Mouse (Mus musculus) hematopoietic multipotent progenitor cell, adult 10-12 weeks (in vitro differentiated cells): ENCODE measurements around the gene Icmt. TPM values are rescaled to one million over a fixed set of nuclear protein-coding genes. Genes with fewer than 3 reads are reported as not detected.

Experiments
- polyA plus RNA-seq: library from polyadenylated mRNA; stranded (reverse); fragments of >175 nt; gene quantifications from 2 replicates; pipeline ENCODE4 v1.2.3, GENCODE M21; 2012; ENCODE audit warnings: low replicate concordance

The Icmt gene
- polyA plus RNA-seq, result 20.9 and 25.6 TPM in 2 replicates

DNA sequence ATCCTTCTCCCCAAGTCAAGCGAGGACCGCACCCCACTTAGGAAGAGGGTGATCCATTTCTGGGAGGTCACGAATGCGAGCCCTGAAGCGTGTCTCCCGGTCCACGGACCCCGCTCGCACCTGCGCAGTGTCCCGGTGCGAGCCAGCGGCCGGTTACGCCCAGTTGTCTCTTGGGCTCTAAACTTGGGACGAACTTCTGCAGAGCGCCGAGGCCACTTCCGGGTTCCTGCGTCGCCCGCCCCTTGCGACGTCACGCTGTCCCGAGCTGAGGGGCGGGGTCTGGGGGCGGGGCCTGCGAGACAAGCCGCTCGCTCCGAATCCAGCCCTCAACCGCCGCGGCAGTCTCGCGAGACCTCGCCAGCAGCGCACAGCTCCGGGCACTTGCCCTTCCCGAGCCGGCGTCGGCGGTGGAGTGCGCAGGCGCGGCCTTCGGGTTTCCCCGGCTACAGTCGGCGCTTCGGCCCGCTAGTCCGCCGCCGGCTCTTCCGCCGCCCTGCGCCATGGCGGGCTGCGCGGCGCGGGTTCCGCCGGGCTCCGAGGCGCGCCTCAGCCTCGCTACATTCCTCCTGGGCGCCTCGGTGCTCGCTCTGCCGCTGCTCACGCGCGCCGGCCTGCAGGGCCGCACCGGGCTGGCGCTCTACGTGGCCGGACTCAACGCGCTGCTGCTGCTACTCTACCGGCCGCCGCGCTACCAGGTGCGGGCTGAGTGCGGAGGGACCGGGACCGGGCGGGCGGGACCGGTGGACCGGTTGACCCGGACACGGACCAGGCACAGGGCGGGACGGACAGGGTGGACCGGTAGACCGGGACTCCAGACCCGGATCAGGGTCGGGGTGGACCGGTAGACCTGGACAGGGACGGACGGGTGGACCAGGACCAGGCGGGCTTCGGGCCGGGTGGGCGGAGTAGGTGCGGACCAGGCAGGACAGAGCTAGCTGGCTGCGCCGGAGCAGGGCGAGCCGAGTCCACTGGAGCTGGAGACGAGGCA is at the start of gene Icmt:
TSS of gene Icmt (plus strand) at position 354 of the 988 bp plus-strand sequence.

DNA sequence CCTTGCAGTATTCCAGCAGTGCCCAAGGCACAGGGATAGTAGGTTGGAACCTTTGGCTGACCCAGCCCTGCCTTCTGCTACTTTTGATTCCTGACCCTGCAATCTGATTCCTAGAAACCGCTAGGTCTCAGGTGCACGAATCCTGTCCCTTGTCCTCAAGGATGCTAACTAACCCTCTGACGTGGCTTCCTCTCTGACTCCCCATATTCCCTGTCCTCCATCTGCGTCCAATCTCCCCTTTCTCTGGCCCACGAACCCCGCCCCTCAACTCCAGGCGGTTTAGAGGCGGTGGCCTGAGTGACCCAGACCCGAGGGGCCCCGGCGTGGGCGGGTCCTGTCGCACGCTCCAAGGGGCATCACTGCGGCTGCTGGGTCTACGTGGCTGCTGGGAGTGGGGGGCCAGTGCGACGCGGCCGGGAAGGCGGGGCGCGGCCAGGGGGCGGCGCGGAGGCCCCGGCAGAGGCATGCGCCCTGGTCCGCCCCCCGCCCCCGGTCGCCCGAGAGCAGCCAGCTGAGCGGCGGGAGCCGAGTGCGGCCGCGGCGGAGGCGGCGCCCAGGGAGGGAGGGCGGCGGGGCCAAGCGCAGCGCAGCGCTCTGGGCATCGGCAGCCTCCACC is 23.3 kb upstream of the Icmt start, which contains the start of gene Gpr153:
TSS of gene Gpr153 (plus strand) at position 612 of the 616 bp plus-strand sequence.

DNA sequence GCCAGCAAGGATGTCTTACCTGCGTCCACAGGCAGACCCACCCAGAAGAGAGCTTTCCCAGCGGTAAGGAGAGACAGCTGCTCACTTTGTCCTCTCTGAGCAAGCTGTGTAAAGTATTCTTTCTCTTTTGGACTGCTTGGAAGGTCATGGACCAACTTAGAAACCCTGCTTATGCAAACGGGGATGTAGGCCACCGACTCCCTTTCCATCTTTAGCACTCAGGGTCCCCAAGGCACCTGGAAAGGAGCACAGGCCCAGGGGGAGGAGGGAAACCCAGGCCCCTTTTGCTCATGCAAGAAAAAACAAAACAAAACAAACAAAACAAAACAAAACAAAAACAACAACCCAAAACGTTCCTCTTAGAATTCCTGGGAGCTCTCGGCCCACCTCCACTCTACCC is 5.5 kb upstream of the Icmt start, which contains the start of gene Hes3:
TSS of gene Hes3 (minus strand) at position 101 of the 400 bp plus-strand sequence.

DNA sequence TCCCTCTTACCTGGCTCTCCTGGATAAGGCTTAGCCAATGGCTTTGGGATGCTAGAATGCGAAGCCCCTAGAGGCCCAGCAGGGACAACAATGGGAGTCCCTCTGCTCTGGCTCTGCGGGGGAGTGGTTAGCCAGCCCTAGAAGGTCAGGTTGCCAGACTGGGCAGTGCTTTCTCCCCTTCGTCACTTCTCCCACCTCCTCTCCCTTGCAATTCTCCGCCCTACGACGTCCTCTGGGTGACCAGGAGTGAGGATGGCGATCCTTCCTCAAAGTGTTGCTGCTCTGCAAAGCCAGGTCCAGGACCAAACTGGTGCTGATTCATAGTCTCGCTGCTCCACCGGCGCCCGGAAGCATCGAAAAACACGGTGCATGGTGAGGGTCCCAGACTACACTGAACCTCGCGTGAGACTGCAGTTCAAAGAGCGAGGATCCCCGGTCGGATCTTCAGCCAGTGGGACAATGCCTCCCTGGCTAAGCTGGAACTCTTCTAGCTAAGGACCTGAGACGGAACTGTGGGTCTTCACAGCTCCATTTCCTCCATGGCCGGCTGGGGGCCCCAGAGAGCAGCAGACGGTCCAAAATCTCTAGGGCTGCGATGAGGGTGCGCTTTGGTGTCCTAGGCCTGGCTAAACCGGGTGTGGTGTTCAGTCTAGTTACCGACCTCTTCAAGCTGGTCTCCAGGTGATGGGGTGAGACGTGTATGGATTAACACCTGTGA is 21.6 kb downstream of the Icmt start, which contains the start of gene Rnf207:
TSS of gene Rnf207 (minus strand) at position 477 of the 718 bp plus-strand sequence.

DNA sequence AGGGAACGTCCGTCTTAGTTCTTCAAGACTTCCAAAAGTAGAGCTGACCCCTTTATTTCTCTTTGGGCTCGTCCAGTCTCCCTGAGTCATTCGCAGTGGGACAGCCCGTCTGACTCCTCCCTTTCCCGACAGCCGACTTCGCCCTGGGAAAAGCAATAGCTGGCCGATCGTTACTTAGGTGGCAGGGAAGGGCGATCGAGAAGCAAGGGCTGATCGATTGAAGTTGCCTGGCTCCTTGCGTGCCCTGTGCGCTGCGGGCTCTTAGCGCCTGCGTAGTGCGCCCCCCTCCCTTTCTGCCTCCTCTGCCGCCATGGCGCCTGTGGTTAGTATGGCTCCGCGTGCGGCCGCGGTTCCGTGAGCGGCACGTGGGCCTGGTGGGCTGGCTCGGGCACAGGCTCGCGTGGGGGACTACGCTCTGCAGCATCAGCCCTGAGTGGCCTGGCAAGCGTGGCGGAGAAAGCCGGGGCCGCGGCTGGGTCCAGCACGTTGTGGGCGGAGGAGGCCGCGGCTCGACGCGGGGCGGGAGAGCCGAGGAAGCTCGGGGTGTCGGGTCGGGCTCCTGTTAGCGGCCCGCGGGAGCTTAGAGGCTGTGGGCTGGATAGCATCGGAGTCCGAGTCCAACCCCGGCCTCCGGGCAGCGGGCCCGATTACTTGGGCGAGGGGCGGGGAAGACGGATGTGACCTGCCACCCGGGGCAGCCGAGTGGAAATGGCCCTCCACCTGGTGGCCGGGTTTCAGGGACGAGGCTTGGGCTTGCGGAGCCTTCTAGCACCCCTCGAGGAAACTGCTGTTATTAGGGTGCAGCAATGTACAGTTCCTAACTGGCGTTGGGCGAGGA is 28.8 kb downstream of the Icmt start, which contains the start of gene Rpl22:
TSS of gene Rpl22 (plus strand) at position 169 of the 838 bp plus-strand sequence.

DNA sequence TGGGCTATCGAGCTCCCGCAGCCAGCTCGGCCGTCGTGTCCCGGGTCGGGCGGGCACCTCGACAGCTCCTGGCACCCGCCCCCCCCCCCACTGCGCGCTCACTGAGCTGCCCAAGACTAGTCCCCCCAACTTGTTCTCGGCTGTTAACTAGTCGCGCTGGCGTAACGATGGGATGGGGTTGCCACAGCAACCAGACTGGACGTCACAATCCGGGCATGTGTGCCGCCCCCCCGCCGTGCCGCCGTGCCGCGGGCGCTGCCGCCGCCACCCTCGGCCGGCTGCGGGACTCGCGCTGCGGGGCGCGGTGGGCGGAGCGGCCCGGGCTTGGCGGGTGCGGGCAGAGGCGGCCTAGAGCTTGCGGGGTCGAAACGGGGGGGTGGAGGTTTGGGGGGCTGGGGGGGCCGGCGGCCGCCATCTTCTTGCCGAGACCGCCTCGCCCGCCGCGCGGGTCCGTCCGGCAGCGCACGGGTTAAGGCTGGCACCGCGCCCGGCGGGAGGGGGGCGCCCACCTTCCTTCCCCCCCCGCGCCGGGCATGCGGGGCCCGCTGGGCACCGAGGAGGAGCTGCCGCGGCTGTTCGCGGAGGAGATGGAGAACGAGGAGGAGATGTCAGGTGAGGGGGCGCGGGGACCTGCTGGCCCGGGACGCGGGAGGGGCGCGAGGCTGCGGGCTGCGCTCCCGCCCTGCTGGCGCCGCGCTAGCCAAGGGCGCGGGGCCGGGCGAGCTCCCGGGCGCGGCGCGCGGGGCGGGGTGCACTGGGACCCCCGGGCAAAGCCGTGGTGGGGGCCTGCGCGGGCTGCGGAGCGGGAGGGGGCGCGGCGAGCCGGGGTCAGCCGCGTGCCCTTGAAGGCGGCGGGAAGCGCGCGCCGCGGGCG is 41.6 kb downstream of the Icmt start, which contains the start of gene Chd5:
TSS of gene Chd5 (plus strand) at position 233 of the 874 bp plus-strand sequence.

Other genes starting within 250 kb of the Icmt start
- gene Plekhg5, start 224.7 kb upstream of the Icmt start, polyA plus RNA-seq, result 15.3 and 24.9 TPM in 2 replicates
- gene Tnfrsf25, start 181.3 kb upstream of the Icmt start, polyA plus RNA-seq, result 17.3 and 25.1 TPM in 2 replicates
- 6.3 and 22.6 TPM in 2 replicates for gene Espn, start 144.9 kb upstream of the Icmt start, polyA plus RNA-seq
- 0.07 TPM in 1 of 2 replicates, not detected in the other for gene Hes2, start 138.4 kb upstream of the Icmt start, polyA plus RNA-seq
- gene Acot7, start 119.1 kb upstream of the Icmt start, polyA plus RNA-seq, result 12.2 and 15.4 TPM in 2 replicates
- 0.18 and 0.36 TPM in 2 replicates for gene Gpr153, start 23.0 kb upstream of the Icmt start, polyA plus RNA-seq
- gene Hes3, start 5.6 kb upstream of the Icmt start, polyA plus RNA-seq, result 0.15 and 0.66 TPM in 2 replicates
- 0.07 TPM in 1 of 2 replicates, not detected in the other for gene Rnf207, start 21.8 kb downstream of the Icmt start, polyA plus RNA-seq
- 30.9 and 117 TPM in 2 replicates for gene Rpl22, start 28.5 kb downstream of the Icmt start, polyA plus RNA-seq
- 0.03 and 0.20 TPM in 2 replicates for gene Chd5, start 41.4 kb downstream of the Icmt start, polyA plus RNA-seq
- gene Nphp4, start 179.5 kb downstream of the Icmt start, polyA plus RNA-seq, result 1.9 and 2.1 TPM in 2 replicates
- gene Kcnab2, start 180.6 kb downstream of the Icmt start, polyA plus RNA-seq, result 96.8 and 117 TPM in 2 replicates